Mouse (Mus musculus) liver, adult 10 weeks (tissue): ENCODE data around the gene Olfr1512. TPM values are rescaled to one million over a fixed set of nuclear protein-coding genes. Genes with fewer than 3 reads are reported as not detected.

ENCODE experiments used
- polyA plus RNA-seq: library from polyadenylated mRNA; stranded (reverse); fragments of 350-450 nt; fragmentation: Illumina TruSeq; extraction: RNeasy Lipid Tissue Mini Kit (QIAGEN cat#74804); gene quantifications from one replicate; pipeline ENCODE4 v1.2.3, GENCODE M21; 2014; ENCODE audit warnings: low read depth, low replicate concordance

Gene Olfr1512
- not detected for polyA plus RNA-seq

DNA sequence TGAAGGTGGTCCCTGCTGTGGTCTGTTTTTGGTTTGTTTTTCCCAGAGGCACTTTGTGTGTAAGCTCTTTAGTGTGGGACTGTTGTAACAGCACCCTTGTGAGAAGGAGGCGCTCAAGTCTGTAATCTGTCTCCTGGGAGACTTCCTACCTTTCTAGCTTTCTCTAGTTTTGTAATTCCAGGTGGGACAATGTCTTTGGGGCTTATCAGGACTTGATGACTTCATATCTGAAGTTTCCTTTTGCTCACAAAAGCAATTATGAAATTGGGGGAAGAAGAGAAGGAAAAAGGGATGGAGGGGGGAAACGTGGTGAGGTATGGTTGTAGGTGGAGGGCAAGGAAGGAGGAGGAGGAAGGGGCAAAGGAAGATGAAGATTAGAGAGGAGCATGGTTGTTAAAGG lies at the start of gene Olfr1512:
Gene Olfr1512 (minus strand): TSS at position 101 of the 400 bp plus-strand sequence.

DNA sequence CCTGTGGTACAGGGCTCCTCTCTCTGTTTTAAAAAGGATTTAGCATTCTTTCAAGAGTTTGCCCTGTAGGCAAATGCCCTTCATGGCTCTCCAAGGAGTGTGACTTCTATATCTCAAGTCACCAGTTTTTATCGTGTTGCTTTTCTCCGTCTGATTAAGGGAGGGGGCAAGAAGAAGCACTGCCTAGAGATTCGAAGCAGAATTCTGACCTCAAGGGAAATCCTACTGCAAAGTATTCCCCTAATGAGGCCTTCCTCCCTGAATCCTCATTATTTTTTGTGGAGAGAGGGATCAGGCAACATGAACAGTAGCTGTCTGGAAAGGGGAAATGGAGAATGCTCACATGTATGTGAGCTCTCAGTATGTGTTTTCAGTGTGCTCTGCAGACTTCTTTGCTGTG lies 35.3 kb upstream of the Olfr1512 start, which contains the start of gene Olfr1510:
Gene Olfr1510 (minus strand): TSS at position 101 of the 400 bp plus-strand sequence.

DNA sequence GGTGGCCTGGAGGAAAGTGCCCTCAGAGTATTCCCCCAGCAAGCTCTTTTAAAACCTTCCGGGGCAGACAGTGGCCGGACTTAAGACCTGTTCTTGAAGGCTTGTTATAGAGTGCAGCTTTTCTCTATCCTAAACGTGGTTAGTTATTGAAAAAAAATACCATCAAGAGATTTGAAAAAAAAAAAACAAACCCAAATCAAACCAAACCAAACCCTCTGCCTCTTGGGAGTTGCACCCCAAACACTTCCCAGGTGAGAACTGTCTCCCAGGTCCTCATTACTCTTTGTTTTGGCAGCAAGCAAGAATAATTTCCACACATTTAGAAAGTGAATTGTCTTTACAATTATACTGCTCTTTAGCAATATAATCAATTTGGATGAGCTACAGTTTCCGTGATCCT lies 18.3 kb upstream of the Olfr1512 start, which contains the start of gene Olfr1511:
Gene Olfr1511 (minus strand): TSS at position 101 of the 400 bp plus-strand sequence.

DNA sequence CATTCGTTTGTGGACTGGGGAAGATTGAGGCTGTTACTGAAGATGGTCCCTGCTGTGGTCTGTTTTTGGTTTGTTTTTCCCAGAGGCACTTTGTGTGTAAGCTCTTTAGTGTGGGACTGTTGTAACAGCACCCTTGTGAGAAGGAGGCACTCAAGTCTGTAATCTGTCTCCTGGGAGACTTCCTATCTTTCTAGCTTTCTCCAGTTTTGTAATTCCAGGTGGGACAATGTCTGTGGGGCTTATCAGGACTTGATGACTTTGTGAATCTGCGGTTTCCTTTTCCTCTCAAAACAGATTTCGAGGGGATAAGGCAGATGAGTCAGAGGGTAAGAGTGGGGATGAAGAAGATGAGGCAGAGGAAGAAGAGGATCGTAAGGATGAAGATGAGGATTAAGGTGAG lies 22.7 kb downstream of the Olfr1512 start, which contains the start of gene Olfr1513:
Gene Olfr1513 (minus strand): TSS at position 101 of the 400 bp plus-strand sequence.

DNA sequence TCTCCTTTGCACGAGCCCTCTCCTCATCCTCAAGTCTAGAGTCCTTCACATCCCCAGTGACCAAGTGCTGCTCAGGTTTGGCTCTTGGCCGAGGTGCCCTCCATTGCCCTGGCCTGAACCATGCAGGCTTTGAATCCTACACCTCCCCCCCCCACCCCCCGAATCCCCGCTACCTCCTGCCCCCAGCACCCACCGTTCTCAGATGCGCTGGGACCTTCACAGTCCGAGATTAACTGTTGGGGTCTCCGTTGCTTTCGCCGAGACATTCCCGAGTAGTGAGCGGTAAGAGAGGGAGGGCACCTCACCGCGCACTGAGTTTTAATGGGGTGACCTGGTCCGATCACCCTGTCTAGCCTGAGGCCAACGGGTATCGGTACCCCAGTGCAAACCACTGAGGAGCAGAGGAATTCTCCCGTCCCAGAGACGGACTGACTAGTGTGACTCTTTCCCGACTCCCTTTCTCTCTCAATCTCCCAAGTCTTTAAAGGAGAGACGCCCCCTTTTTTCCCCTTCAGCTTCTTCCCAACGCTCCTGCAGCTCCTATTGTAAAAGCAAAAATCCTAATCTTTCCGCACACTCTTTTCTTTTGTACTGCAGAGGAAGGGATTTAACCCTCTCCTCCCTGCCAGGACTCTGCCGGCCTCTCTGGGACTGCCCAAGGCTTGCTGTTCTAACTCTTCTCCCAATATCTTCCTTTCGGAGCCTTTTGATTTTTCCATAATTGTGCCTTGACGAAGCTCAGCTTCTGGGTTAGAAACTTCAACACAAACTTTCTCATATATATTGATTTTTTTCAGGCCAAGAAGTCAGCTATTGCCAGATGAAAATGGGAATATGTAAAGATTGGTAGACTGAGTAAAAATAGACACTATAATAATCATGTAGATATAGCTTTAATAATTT lies 50.8 kb downstream of the Olfr1512 start, which contains the start of gene Sall2:
Gene Sall2 (minus strand): TSS at position 853 of the 903 bp plus-strand sequence.

Other genes with a start within 250 kb of the Olfr1512 start
- 16.4 TPM for gene Supt16, start 181.8 kb downstream of the Olfr1512 start, polyA plus RNA-seq
- 10.4 TPM for gene Chd8, start 121.4 kb downstream of the Olfr1512 start, polyA plus RNA-seq
- 15.6 TPM for gene Tox4, start 100.0 kb downstream of the Olfr1512 start, polyA plus RNA-seq
- 3.4 TPM for gene Rab2b, start 99.6 kb downstream of the Olfr1512 start, polyA plus RNA-seq
- gene Mettl3, start 74.0 kb downstream of the Olfr1512 start, polyA plus RNA-seq, result 16.2 TPM
- 0.66 TPM for gene Sall2, start 50.4 kb downstream of the Olfr1512 start, polyA plus RNA-seq
- not detected for gene Olfr1513, start 22.8 kb downstream of the Olfr1512 start, polyA plus RNA-seq
- not detected for gene Olfr1511, start 18.2 kb upstream of the Olfr1512 start, polyA plus RNA-seq
- gene Olfr1510, start 35.2 kb upstream of the Olfr1512 start, polyA plus RNA-seq, result not detected
- not detected for gene Olfr1509, start 63.8 kb upstream of the Olfr1512 start, polyA plus RNA-seq
- gene Olfr1508, start 88.3 kb upstream of the Olfr1512 start, polyA plus RNA-seq, result not detected
- not detected for gene Olfr1507, start 116.6 kb upstream of the Olfr1512 start, polyA plus RNA-seq